Mouse (Mus musculus) intestine, embryonic 16.5 days (tissue): ENCODE measurements around the gene Plk5. TPM values are rescaled to one million over a fixed set of nuclear protein-coding genes. Genes with fewer than 3 reads are reported as not detected.
"Not testable (repeated sequence)": the region's sequence is repeated elsewhere in the genome, so short reads cannot be mapped to it uniquely, and the experiment has no call there.

ENCODE experiments used
- ATAC-seq: fragments of 200-750 bp; cut with Nextera tagmentation; 2 replicates; pipeline ENCODE4 v1.8.0; 2017; ENCODE audit warnings: moderate TSS enrichment, moderate library complexity
- H3K27ac ChIP-seq: fragments of 300-500 bp; sonication (generic); 2 replicates; pipeline ENCODE4 v1.5.1; 2014; ENCODE audit warnings: mild to moderate bottlenecking, low read length
- H3K27me3 ChIP-seq: fragments of 300-500 bp; sonication (generic); replicated peaks from 2 replicates; pipeline ENCODE4 v1.6.1; 2014; ENCODE audit warnings: low read length, control low read depth, mixed read lengths; ENCODE audit not compliant: control insufficient read depth, insufficient read depth
- H3K36me3 ChIP-seq: fragments of 300-500 bp; sonication (generic); 2 replicates; pipeline ENCODE4 v1.6.1; 2014; ENCODE audit warnings: low read length, control low read depth; ENCODE audit not compliant: control insufficient read depth, insufficient read depth
- H3K4me1 ChIP-seq: fragments of 300-500 bp; sonication (generic); 2 replicates; pipeline ENCODE4 v1.6.1; 2014; ENCODE audit warnings: low read length, control low read depth, mixed read lengths; ENCODE audit not compliant: control insufficient read depth, insufficient read depth
- H3K4me2 ChIP-seq: fragments of 300-500 bp; sonication (generic); 2 replicates; pipeline ENCODE4 v1.6.1; 2014; ENCODE audit warnings: low read depth, low read length, control low read depth
- H3K4me3 ChIP-seq: fragments of 300-500 bp; sonication (generic); 2 replicates; pipeline ENCODE4 v1.5.1; 2014; ENCODE audit warnings: mild to moderate bottlenecking, low read length
- H3K9ac ChIP-seq: fragments of 300-500 bp; sonication (generic); 2 replicates; pipeline ENCODE4 v1.6.1; 2014; ENCODE audit warnings: low read depth, low read length
- H3K9me3 ChIP-seq: fragments of 300-500 bp; sonication (generic); 2 replicates; pipeline ENCODE4 v1.6.1; 2016; ENCODE audit warnings: low read length, control low read depth; ENCODE audit not compliant: control insufficient read depth
- WGBS: fragments of 180-500 bp; shearing (Covaris S2); extraction: QIAGEN DNeasy Blood & Tissue Kit; methylation state at CpG from one replicate; pipeline ENCODE4 v1.1.7; 2014; 5-methylcytosine and 5-hydroxymethylcytosine counted together
- polyA plus RNA-seq: library from polyadenylated mRNA; unstranded; fragments of >200 nt; fragmentation: Nextera tagmentation; extraction: Ambion mirVana; gene quantifications from 2 replicates; pipeline ENCODE4 v1.2.1, GENCODE M21; 2015

The Plk5 gene
- polyA plus RNA-seq, 1 experiment from 2014 or later = 0.39 TPM

DNA sequence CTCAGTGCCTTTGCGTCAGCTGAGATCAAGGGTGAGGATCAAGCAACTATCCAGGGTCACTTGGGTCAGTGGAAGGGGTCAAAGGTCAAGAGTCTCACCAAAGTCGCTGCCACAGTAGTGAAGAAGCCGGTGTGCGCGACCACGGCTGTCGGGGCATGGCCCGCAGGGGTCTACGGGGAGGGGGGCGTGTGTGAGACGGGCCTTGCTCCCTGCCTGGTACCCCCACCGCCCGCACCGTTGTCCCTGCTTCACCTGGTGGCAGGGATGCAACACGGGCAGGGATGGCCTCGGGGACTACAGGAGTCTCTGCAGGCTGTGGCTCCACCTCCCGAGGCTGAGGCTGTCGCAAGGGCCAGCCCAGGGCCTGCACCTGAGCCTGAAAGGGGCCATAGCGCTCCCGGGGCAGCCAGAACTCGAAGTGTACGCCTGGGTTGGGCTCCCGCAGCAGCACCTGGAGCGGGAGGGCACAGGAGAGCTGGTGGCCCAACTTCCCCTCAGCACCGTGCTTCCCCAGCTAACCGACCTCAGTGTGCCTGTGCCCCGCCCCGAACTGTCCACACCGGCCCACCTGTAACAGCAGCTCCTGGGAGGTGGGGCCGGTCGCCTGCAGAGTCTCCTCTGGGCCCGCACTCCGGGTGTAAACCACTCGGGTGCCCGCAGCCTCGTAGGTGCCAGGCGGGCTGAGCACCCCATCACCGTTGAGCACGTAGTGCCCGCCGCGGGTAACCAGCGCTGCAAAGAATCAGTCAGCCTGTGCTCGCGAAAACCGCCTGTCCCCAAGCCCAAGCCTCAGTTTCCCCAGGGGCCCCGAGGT is 14.6 kb upstream of the Plk5 start:
- Histone ChIP-seq H3K36me3 (no peaks in the 10 kb centered on the region), H3K4me3 (peak overlapping the region; percentile 42), H3K27ac (no peak overlapping the region), H3K27me3 (peaks cover 32% of the 10 kb centered on the region), H3K9me3 (no peaks in the 10 kb centered on the region), H3K9ac (peak overlapping the region; percentile 52), H3K4me2 (peak overlapping the region; percentile 71), H3K4me1 (peaks cover 45% of the 10 kb centered on the region)
- ATAC-seq = no peak
- WGBS = 7% methylated on average over 47 of the region's 47 CpGs

GRCm38 (mm10) chr10:80342305-80342748 is 13.9 kb upstream of the Plk5 start:
- peaks cover 32% of the 10 kb centered on the region for H3K27me3 ChIP-seq
- peak overlapping the region; percentile 42 for H3K4me3 ChIP-seq
- ATAC-seq = peak; percentile 2; the same call in 1 of the 2 replicates
- peak overlapping the region; percentile 52; the same call in 1 of the 2 replicates for H3K9ac ChIP-seq
- no peak overlapping the region for H3K27ac ChIP-seq
- no peaks in the 10 kb centered on the region for H3K36me3 ChIP-seq
- H3K9me3 ChIP-seq = no peaks in the 10 kb centered on the region
- peaks cover 46% of the 10 kb centered on the region for H3K4me1 ChIP-seq
- peak overlapping the region; percentile 71 for H3K4me2 ChIP-seq
- 3% methylated on average over 26 of the region's 26 CpGs for WGBS

GRCm38 (mm10) chr10:80342749-80343424 is 13.4 kb upstream of the Plk5 start:
- WGBS = under 1% methylated on average over 29 of the region's 33 CpGs
- peak; percentile 43 for ATAC-seq
- H3K9ac ChIP-seq = peak overlapping the region; percentile 48; the same call in 1 of the 2 replicates
- H3K9me3 ChIP-seq = no peaks in the 10 kb centered on the region
- no peaks in the 10 kb centered on the region for H3K36me3 ChIP-seq
- H3K27ac ChIP-seq = peak overlapping the region; percentile 82; the same call in 1 of the 2 replicates
- H3K27me3 ChIP-seq = peaks cover 32% of the 10 kb centered on the region
- peak overlapping the region; percentile 42 for H3K4me3 ChIP-seq
- H3K4me2 ChIP-seq = peak overlapping the region; percentile 71
- H3K4me1 ChIP-seq = peaks cover 52% of the 10 kb centered on the region

GRCm38 (mm10) chr10:80343425-80343895 is 12.8 kb upstream of the Plk5 start:
- peak overlapping the region; percentile 82 for H3K27ac ChIP-seq
- 28% methylated on average over 13 of the region's 13 CpGs for WGBS
- peak overlapping the region; percentile 71 for H3K4me2 ChIP-seq
- no peaks in the 10 kb centered on the region for H3K36me3 ChIP-seq
- peak overlapping the region; percentile 42 for H3K4me3 ChIP-seq
- H3K9ac ChIP-seq = peak overlapping the region; percentile 48
- no peak for ATAC-seq
- peaks cover 58% of the 10 kb centered on the region for H3K4me1 ChIP-seq
- H3K9me3 ChIP-seq = no peaks in the 10 kb centered on the region
- peaks cover 36% of the 10 kb centered on the region for H3K27me3 ChIP-seq

- Histone ChIP-seq H3K9me3 (no peaks in the 10 kb centered on the region), H3K4me1 (peaks cover 64% of the 10 kb centered on the region), H3K4me2 (peak overlapping the region; percentile 71; the same call in 1 of the 2 replicates), H3K36me3 (no peaks in the 10 kb centered on the region), H3K4me3 (peak overlapping the region; percentile 2; the same call in 1 of the 2 replicates), H3K9ac (peak overlapping the region; percentile 48; the same call in 1 of the 2 replicates), H3K27me3 (peaks cover 36% of the 10 kb centered on the region), H3K27ac (peak overlapping the region; percentile 82)
- peak; percentile 24 for ATAC-seq
- WGBS = 27% methylated on average over 9 of the region's 9 CpGs
Measured at GRCm38 (mm10) chr10:80344131-80344661, 12.1 kb upstream of the Plk5 start.

DNA sequence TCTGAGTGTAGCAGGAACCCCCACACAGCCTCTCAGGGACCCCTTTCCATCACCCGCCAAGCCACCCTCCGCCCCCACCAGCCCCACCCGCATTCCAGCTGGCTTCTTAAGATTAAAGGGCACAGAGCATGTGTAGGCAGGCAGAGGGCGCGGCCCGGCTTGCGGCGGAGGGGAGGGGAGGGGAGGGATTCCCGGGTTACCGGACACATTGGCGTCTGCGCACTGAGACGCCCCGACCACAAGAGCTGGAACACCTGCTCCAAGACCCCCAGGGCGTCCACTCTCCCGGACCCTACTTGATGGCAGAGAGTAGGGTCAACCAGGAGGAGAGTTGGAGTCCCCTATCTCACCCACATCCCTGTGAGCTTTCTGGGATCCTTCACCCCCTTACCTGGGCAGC is 11.1 kb upstream of the Plk5 start:
- Histone ChIP-seq H3K27ac (peak overlapping the region; percentile 82), H3K4me3 (peak overlapping the region; percentile 31), H3K4me2 (peak overlapping the region; percentile 71), H3K36me3 (no peaks in the 10 kb centered on the region), H3K9me3 (no peaks in the 10 kb centered on the region), H3K9ac (peak overlapping the region; percentile 42), H3K4me1 (peaks cover 64% of the 10 kb centered on the region), H3K27me3 (peaks cover 36% of the 10 kb centered on the region)
- ATAC-seq = peak; percentile 14; the same call in 1 of the 2 replicates
- 6% methylated on average over 16 of the region's 16 CpGs for WGBS

GRCm38 (mm10) chr10:80345929-80346328 is 10.3 kb upstream of the Plk5 start:
- not testable (repeated sequence) for H3K9ac ChIP-seq, H3K36me3 ChIP-seq, H3K4me2 ChIP-seq, H3K27ac ChIP-seq, ATAC-seq, H3K4me3 ChIP-seq, H3K9me3 ChIP-seq
- WGBS = 80% methylated on average over 5 of the region's 6 CpGs
- peaks cover 64% of the 10 kb centered on the region for H3K4me1 ChIP-seq
- peaks cover 34% of the 10 kb centered on the region for H3K27me3 ChIP-seq

DNA sequence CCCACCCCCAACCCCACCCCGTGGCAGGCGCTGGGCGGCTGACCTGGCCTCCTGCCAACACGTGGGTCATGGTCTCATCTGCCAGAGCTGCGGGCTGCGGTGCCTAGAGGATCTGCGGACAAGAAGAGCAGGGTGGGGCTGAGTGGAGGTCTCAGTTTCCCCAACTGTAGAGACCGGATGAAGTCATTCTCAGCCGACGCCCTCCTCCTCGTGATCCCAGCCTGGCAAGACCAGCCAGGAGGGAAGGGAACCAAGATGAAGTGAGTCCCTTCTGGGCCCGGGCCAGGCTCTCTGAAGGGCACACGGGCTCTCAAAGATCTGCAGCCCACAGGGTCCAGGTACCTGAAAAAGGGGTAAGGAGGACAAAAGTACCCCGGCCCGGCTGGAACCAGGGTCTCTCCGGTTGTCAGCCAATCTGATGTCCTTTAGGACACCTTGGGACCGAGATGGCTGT is 8.7 kb upstream of the Plk5 start:
- Histone ChIP-seq H3K4me1 (peaks cover 49% of the 10 kb centered on the region), H3K9ac (peak overlapping the region; percentile 73), H3K4me3 (peak overlapping the region; percentile 57), H3K36me3 (no peaks in the 10 kb centered on the region), H3K9me3 (no peaks in the 10 kb centered on the region), H3K27ac (no peak overlapping the region; the same call in 1 of the 2 replicates), H3K27me3 (peaks cover 18% of the 10 kb centered on the region), H3K4me2 (peak overlapping the region; percentile 68)
- no peak for ATAC-seq
- 14% methylated on average over 17 of the region's 17 CpGs for WGBS
